Mouse (Mus musculus) megakaryocyte-erythroid progenitor cell, adult 5-6 weeks (primary cell): Measurements from ENCODE around the gene Slc44a2. TPM values are rescaled to one million over a fixed set of nuclear protein-coding genes. Genes with fewer than 3 reads are reported as not detected.

ENCODE experiments used
- ATAC-seq: replicated peaks from 2 replicates; pipeline ENCODE4 v1.8.0; 2016; ENCODE audit warnings: mild to moderate bottlenecking, inconsistent platforms; ENCODE audit not compliant: severe bottlenecking, poor library complexity, low FRiP score, low TSS enrichment
- total RNA-seq, 2 experiments: library from RNA; stranded (forward) in 1 of 2; stranded (reverse) in 1 of 2; fragments of 200-1000, 215-1000 nt in 1 of 2; fragments of >200 nt in 1 of 2; fragmentation: Nextera tagmentation in 1 of 2; gene quantifications; 2 replicates each; pipeline ENCODE4 v1.2.3; 2014 to 2017

Gene Slc44a2
- total RNA-seq, 2 experiments from 2014 or later, result 22.6 to 30.7 TPM

DNA sequence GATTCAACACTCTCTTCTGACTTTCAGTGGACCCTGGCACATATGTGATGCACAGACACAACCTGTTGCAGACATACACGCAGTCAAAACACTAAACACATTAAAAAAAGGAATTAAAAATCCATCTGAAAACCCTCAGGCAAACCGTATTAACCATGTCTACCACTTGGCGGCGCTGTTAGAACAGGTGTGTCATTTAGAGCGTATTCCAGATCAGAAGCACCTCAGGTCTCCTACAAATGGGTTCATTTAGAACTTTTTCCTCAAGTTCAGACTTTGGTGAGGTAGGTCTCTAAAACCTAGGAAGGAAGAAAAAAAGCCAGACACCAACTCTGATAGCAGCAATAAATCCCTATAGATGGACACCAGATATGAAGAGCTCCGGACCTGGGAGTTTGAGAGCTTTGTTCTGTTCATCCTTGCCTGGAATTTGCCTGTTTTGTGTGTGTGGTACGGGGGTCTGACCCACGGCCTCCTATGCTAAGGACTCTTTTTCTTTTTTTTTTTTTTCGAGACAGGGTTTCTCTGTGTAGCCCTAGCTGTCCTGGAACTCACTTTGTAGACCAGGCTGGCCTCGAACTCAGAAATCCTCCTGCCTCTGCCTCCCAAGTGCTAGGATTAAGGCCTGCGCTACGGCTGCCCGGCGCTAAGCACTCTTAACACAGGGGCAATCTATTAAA is 46.2 kb downstream of the Slc44a2 start:
- peak; percentile 42 for ATAC-seq

- ATAC-seq, result peak; percentile 84
Observed at GRCm38 (mm10) chr9:21367357-21368111, 47.0 kb downstream of the Slc44a2 start, which contains the start of gene Ilf3. TSS of gene Ilf3 (plus strand) at chr9:21367871.

DNA sequence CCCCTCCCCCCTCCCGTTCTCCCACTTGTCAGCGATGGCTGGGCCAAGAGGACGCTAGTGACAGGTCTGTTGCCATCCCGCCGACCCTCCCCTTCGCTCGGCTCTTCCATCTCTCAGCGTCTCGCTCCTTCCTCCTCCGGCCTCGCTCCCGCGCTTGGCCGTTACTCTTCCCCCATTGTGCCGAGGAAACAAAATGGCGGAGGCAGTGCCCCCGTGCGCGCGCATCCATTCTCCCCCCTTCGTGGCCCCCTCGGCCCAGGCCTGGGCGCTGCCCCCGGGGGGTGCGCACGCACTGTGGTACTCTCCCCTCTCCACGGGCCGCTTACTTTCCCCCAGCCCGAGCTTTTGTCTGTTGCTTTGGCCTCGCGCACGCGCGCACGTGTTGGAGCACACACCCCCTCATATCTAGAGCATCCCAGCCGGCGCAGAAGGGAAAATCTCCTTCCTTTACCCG is 47.7 kb downstream of the Slc44a2 start:
- peak; percentile 13 for ATAC-seq

DNA sequence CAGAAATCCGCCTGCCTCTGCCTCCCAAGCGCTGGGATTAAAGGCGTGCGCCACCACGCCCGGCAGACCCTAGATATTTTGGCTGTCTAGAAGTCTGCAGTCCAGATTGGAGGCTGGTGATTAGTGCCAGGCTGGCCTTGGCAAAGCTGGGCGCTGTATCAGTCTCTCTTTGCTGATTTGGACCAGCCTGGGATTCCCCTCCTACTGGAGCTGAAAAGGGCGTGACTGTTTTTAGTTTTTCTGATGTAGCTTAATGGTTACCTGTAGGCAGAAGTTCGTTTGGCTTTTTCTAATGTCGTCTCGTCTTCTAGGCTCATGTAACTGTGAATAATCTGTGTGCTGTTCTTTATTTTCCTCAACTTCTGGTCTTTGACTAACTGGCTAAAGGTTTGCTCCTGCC is 48.6 kb downstream of the Slc44a2 start:
- ATAC-seq, result 0 out of 2 replicates have a peak, but pooled peaks have one; percentile 23

DNA sequence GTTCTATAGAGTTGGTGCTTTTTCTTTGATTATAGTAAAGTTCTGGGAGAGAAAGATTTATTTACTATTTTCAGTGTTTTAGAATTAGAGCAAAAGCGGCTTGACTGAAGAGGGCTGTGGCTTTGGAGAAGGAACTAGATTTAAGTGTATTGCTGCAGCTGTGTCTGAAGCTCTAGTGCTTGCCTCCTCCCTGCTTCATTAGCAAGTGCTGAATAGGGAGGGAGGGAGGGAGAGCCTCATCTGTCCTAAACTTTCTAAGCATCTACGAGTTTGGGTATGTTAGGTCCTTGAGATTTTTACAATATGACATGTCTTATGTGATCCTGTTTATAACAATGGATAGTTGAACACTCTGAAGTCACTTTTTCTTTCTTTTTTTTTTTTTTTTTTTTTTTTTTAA is 50.4 kb downstream of the Slc44a2 start:
- no peak for ATAC-seq

DNA sequence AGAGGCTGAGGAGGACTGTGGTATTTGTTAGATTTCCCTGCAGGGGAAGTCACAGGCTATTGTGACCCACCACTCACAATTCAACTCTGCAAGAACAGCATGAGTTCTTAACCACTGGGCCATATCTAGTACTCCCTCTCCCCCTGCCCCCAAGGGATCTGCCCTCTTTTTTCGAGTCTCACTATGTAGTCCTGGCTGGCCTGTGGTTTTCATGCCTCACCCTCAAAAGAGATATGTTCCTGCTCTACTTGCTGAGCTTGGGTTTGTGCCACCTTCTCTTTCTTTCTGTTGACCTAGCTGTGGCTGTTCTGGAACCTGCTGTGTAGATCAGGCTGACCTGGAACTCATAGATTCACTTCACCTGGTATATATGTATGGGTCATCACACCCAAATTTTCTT is 52.0 kb downstream of the Slc44a2 start:
- ATAC-seq, result no peak

- peak; percentile 70 for ATAC-seq
Observed at GRCm38 (mm10) chr9:21379195-21379594, 58.7 kb downstream of the Slc44a2 start.

- ATAC-seq, result no peak
Observed at GRCm38 (mm10) chr9:21380868-21381267, 60.4 kb downstream of the Slc44a2 start.

- ATAC-seq, result peak; percentile 35; the same call in 1 of the 2 replicates
Observed at GRCm38 (mm10) chr9:21383966-21384365, 63.5 kb downstream of the Slc44a2 start.

DNA sequence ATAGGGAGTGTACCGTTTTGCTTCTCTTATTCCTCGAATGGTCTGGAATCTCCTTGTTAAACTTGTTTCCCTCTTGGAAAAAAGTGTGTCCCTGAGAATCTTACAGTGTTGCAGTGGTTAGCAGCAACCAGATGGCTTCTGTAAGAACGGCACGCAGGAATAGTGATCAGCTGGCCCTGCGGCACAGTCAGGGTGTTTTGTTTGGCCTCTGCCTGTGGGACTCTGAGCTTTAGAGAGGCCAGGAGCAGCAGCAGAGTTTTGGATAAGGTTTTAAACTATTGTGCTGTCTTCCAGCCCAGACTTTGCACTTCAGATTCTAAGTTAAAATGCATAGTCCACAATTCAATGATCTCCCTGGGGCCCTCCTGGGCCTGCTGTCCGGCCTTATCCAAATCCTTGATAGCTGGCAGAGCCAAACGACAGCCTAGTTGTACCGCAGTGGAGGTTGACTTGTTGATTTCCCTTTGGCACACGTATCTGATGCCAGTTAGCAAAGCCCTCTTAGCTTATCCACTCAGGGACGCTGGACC is 72.2 kb downstream of the Slc44a2 start:
- no peak for ATAC-seq

- no peak for ATAC-seq
Observed at GRCm38 (mm10) chr9:21395692-21396091, 75.2 kb downstream of the Slc44a2 start.

DNA sequence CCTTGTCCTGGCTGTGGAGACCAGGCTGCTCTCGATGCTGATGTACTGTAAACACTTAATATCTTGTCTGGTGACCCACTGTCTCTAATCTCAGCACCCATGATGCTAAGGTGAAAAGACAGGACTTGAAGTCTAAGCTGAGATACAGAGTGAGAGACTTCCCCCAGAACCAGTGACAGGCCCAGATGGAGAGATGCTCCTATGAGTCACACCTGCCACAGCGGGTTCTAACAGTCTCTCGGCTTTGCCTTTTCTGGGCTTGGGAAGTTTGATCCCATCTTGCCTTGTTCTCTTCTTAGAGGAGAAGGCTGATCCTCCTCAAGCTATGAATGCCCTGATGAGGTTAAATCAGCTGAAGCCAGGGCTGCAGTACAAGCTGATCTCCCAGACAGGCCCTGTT is 76.7 kb downstream of the Slc44a2 start:
- no peak for ATAC-seq

GRCm38 (mm10) chr9:21401042-21401441 is 80.5 kb downstream of the Slc44a2 start:
- ATAC-seq, result no peak

- ATAC-seq, result no peak
Observed at GRCm38 (mm10) chr9:21402764-21403253, 82.3 kb downstream of the Slc44a2 start.

GRCm38 (mm10) chr9:21403745-21404144 is 83.2 kb downstream of the Slc44a2 start:
- no peak for ATAC-seq

Other genes starting within 250 kb of the Slc44a2 start
- 4.5 TPM in 1 of 2 replicates, not detected in the other for gene Gm49373, start 247.6 kb upstream of the Slc44a2 start, total RNA-seq (2014; fragmentation: Nextera tagmentation)
- gene Gm49373, start 247.6 kb upstream of the Slc44a2 start, total RNA-seq (2017), result not detected in 2 replicates
- 66.9 and 79.7 TPM in 2 replicates for gene Fdx1l, start 247.1 kb upstream of the Slc44a2 start, total RNA-seq (2014; fragmentation: Nextera tagmentation)
- gene Fdx1l, start 247.1 kb upstream of the Slc44a2 start, total RNA-seq (2017), result 60.6 and 70.5 TPM in 2 replicates
- gene Gm38431, start 228.7 kb upstream of the Slc44a2 start, total RNA-seq (2014; fragmentation: Nextera tagmentation), result 38.6 and 39.7 TPM in 2 replicates
- gene Gm38431, start 228.7 kb upstream of the Slc44a2 start, total RNA-seq (2017), result 5.9 and 15.6 TPM in 2 replicates
- 66.3 and 81.1 TPM in 2 replicates for gene Raver1, start 228.7 kb upstream of the Slc44a2 start, total RNA-seq (2014; fragmentation: Nextera tagmentation)
- gene Raver1, start 228.7 kb upstream of the Slc44a2 start, total RNA-seq (2017), result 12.9 and 16.8 TPM in 2 replicates
- 24.9 and 40.0 TPM in 2 replicates for gene Tyk2, start 189.5 kb upstream of the Slc44a2 start, total RNA-seq (2014; fragmentation: Nextera tagmentation)
- 13.2 and 14.4 TPM in 2 replicates for gene Tyk2, start 189.5 kb upstream of the Slc44a2 start, total RNA-seq (2017)
- gene Cdc37, start 170.7 kb upstream of the Slc44a2 start, total RNA-seq (2014; fragmentation: Nextera tagmentation), result 182 and 193 TPM in 2 replicates
- gene Cdc37, start 170.7 kb upstream of the Slc44a2 start, total RNA-seq (2017), result 385 and 442 TPM in 2 replicates
- gene Pde4a, start 155.0 kb upstream of the Slc44a2 start, total RNA-seq (2014; fragmentation: Nextera tagmentation), result 23.5 and 24.3 TPM in 2 replicates
- 2.2 and 3.8 TPM in 2 replicates for gene Pde4a, start 155.0 kb upstream of the Slc44a2 start, total RNA-seq (2017)
- gene Keap1, start 81.3 kb upstream of the Slc44a2 start, total RNA-seq (2014; fragmentation: Nextera tagmentation), result 25.3 and 27.2 TPM in 2 replicates
- 32.7 and 39.8 TPM in 2 replicates for gene Keap1, start 81.3 kb upstream of the Slc44a2 start, total RNA-seq (2017)
- gene S1pr5, start 72.3 kb upstream of the Slc44a2 start, total RNA-seq (2014; fragmentation: Nextera tagmentation), result 0.59 TPM in 1 of 2 replicates, not detected in the other
- gene S1pr5, start 72.3 kb upstream of the Slc44a2 start, total RNA-seq (2017), result 1.1 TPM in 1 of 2 replicates, not detected in the other
- gene Atg4d, start 55.4 kb upstream of the Slc44a2 start, total RNA-seq (2014; fragmentation: Nextera tagmentation), result 8.9 and 13.9 TPM in 2 replicates
- 11.9 and 25.7 TPM in 2 replicates for gene Atg4d, start 55.4 kb upstream of the Slc44a2 start, total RNA-seq (2017)
- 50.7 and 81.7 TPM in 2 replicates for gene Kri1, start 32.7 kb upstream of the Slc44a2 start, total RNA-seq (2014; fragmentation: Nextera tagmentation)
- gene Kri1, start 32.7 kb upstream of the Slc44a2 start, total RNA-seq (2017), result 55.3 and 86.3 TPM in 2 replicates
- 5.7 and 7.4 TPM in 2 replicates for gene Cdkn2d, start 29.3 kb upstream of the Slc44a2 start, total RNA-seq (2014; fragmentation: Nextera tagmentation)
- 8.5 and 11.3 TPM in 2 replicates for gene Cdkn2d, start 29.3 kb upstream of the Slc44a2 start, total RNA-seq (2017)
- 0.42 TPM in 1 of 2 replicates, not detected in the other for gene Ap1m2, start 8.4 kb upstream of the Slc44a2 start, total RNA-seq (2014; fragmentation: Nextera tagmentation)
- not detected in 2 replicates for gene Ap1m2, start 8.4 kb upstream of the Slc44a2 start, total RNA-seq (2017)
- gene Ilf3, start 47.2 kb downstream of the Slc44a2 start, total RNA-seq (2014; fragmentation: Nextera tagmentation), result 76.3 and 86.0 TPM in 2 replicates
- 67.3 and 88.4 TPM in 2 replicates for gene Ilf3, start 47.2 kb downstream of the Slc44a2 start, total RNA-seq (2017)
- gene Qtrt1, start 91.1 kb downstream of the Slc44a2 start, total RNA-seq (2014; fragmentation: Nextera tagmentation), result 56.6 and 56.8 TPM in 2 replicates
- gene Qtrt1, start 91.1 kb downstream of the Slc44a2 start, total RNA-seq (2017), result 23.5 and 36.1 TPM in 2 replicates
- 62.6 and 81.4 TPM in 2 replicates for gene Dnm2, start 104.2 kb downstream of the Slc44a2 start, total RNA-seq (2014; fragmentation: Nextera tagmentation)
- 58.7 and 63.8 TPM in 2 replicates for gene Dnm2, start 104.2 kb downstream of the Slc44a2 start, total RNA-seq (2017)
- 17.0 and 26.4 TPM in 2 replicates for gene Tmed1, start 189.6 kb downstream of the Slc44a2 start, total RNA-seq (2014; fragmentation: Nextera tagmentation)
- 13.5 and 14.6 TPM in 2 replicates for gene Tmed1, start 189.6 kb downstream of the Slc44a2 start, total RNA-seq (2017)
- 2.5 and 5.3 TPM in 2 replicates for gene AB124611, start 205.5 kb downstream of the Slc44a2 start, total RNA-seq (2014; fragmentation: Nextera tagmentation)
- 1.8 and 11.3 TPM in 2 replicates for gene AB124611, start 205.5 kb downstream of the Slc44a2 start, total RNA-seq (2017)
- gene Carm1, start 226.2 kb downstream of the Slc44a2 start, total RNA-seq (2014; fragmentation: Nextera tagmentation), result 95.2 and 131 TPM in 2 replicates
- 24.9 and 46.0 TPM in 2 replicates for gene Carm1, start 226.2 kb downstream of the Slc44a2 start, total RNA-seq (2017)